Mouse (Mus musculus): ENCODE data around the gene Rfc4.
"Not testable (repeated sequence)": the region's sequence is repeated elsewhere in the genome, so short reads cannot be mapped to it uniquely, and the experiment has no call there.

GRCm38 (mm10) chr16:23096886-23097285 lies 30.7 kb downstream of the Rfc4 start:
- not testable (repeated sequence) for TF ChIP-seq CTCF (IDR thresholded peaks at IDR 0.05; ENCODE audit: borderline replicate concordance, insufficient read depth, low read depth, low read length); POLR2A (IDR thresholded peaks at IDR 0.05; ENCODE audit: borderline replicate concordance, insufficient read depth, low read length)
